21 mouse cellular contexts compared by ENCODE assay signal in the genomic region with DNA sequence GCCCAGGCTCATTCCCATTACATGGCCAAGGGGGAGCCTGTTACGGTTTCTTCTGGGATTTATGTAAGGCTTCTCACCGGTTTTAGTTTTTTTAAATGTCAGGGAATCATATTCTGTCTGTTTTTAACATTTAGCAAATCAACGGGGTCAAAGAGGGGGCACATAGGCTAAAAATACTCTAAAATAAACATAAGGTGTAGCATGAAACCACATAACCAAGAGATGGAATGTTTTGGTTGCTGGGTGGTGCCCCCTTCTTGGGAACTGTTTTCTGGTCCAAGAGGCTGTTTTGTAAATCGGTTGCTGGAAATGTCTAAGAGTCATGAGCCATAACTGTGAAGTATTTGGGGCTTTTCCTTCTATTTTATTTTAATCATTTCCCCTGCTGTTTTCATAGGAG. TPM values are rescaled to one million over a fixed set of nuclear protein-coding genes. Genes with fewer than 3 reads are reported as not detected.
A peak's percentile ranks its signal among the peaks of the same experiment; 100 is the strongest.
DNase-seq lines count a peak whose midpoint lies in the region; ATAC-seq and TF ChIP-seq lines count a peak whose summit lies in the region.
"Had no signal": no experiment of that assay in that cellular context is flagged by ENCODE, and none has a peak within 500 bp of the region (broad histone marks: within the 10 kb centered on the region; RNA-seq: fewer than 3 reads in every experiment).

No protein-coding gene starts in this region.

- peak; percentile 44; the same call in 1 of the 2 replicates for ATAC-seq in lung, postnatal 0 days
- no peak for ATAC-seq in midbrain, embryonic 14.5 days (ENCODE audit: low FRiP score, low TSS enrichment)
- ATAC-seq: activated CD4-positive, CD25-positive, alpha-beta regulatory T cell, adult 4 months had no signal

- H3K27me3 ChIP-seq in lung, postnatal 0 days (replicated peaks; ENCODE audit: insufficient read depth, low read length): no peaks in the 10 kb centered on the region
- no peaks in the 10 kb centered on the region for H3K27me3 ChIP-seq in midbrain, embryonic 14.5 days (ENCODE audit: control insufficient read depth, insufficient read depth, low read length)
- H3K27me3 ChIP-seq: heart, embryonic 12.5 days; hindbrain, embryonic 12.5 days had no signal

- TF ChIP-seq CTCF in layer of hippocampus, adult 2 months (conservative IDR thresholded peaks at IDR 0.05): no peak
- TF ChIP-seq CTCF in lung, postnatal 0 days (IDR thresholded peaks at IDR 0.05): no peak

- no peak overlapping the region for H3K9ac ChIP-seq in lung, postnatal 0 days (replicated peaks; ENCODE audit: low read depth)
- H3K9ac ChIP-seq in midbrain, embryonic 14.5 days (replicated peaks; ENCODE audit: low read length): no peak overlapping the region
- H3K9ac ChIP-seq: heart, embryonic 12.5 days; hindbrain, embryonic 12.5 days had no signal

- TF ChIP-seq EP300 in lung, postnatal 0 days (IDR thresholded peaks at IDR 0.05): 0 out of 2 replicates have a peak, but pooled peaks have one; percentile 12

- DNase-seq in layer of hippocampus, adult 2 months (ENCODE audit: low spot score in 2 of 2): no peak
- no peak for DNase-seq in layer of hippocampus, adult 18-20 months (ENCODE audit: low spot score in 2 of 2)
- DNase-seq in lung, postnatal 0 days (ENCODE audit: low spot score): peak; percentile 41
- DNase-seq in lung, postnatal 10 days: no peak
- DNase-seq in fibroblast of lung, adult 2 months (ENCODE audit: low read depth): peak; percentile 93
- peak; percentile 54 for DNase-seq in lung, postnatal 36 days
- no peak for DNase-seq in midbrain, embryonic 14.5 days
- DNase-seq: adrenal gland, postnatal 10 days; cerebellum, adult 9-10 months; heart, adult 11 months; heart, postnatal 14 days; layer of hippocampus, postnatal 36 days; right cerebral cortex, postnatal 4 days; thymus, postnatal 25 days had no signal

- H3K27ac ChIP-seq in layer of hippocampus, adult 2 months: peak overlapping the region; percentile 90
- peak overlapping the region; percentile 32; the same call in 1 of the 2 replicates for H3K27ac ChIP-seq in lung, postnatal 0 days (ENCODE audit: low read length)
- H3K27ac ChIP-seq in midbrain, embryonic 14.5 days (replicated peaks; ENCODE audit: low read depth, low read length): no peak overlapping the region
- H3K27ac ChIP-seq: hindbrain, embryonic 12.5 days had no signal

- no peaks in the 10 kb centered on the region for H3K4me1 ChIP-seq in lung, postnatal 0 days (ENCODE audit: insufficient read depth, low read depth, low read length)
- peaks cover 16% of the 10 kb centered on the region for H3K4me1 ChIP-seq in midbrain, embryonic 14.5 days (ENCODE audit: control insufficient read depth, insufficient read depth, low read length)
- H3K4me1 ChIP-seq: heart, embryonic 12.5 days had no signal

- H3K36me3 ChIP-seq in lung, postnatal 0 days (ENCODE audit: insufficient read depth, low read length): peaks cover 31% of the 10 kb centered on the region; the same call in 1 of the 2 replicates
- H3K36me3 ChIP-seq in midbrain, embryonic 14.5 days (ENCODE audit: control insufficient read depth, insufficient read depth, low read length): peaks cover 4% of the 10 kb centered on the region; the same call in 1 of the 2 replicates

- 42% methylated on average over 4 of the region's 4 CpGs for WGBS in lung, postnatal 0 days
- 95% methylated on average over 4 of the region's 4 CpGs for WGBS in midbrain, embryonic 14.5 days

- no peaks in the 10 kb centered on the region for H3K9me3 ChIP-seq in lung, postnatal 0 days (ENCODE audit: low read length)
- H3K9me3 ChIP-seq in midbrain, embryonic 14.5 days (ENCODE audit: control insufficient read depth, low read length): no peaks in the 10 kb centered on the region
- H3K9me3 ChIP-seq: heart, embryonic 12.5 days; hindbrain, embryonic 12.5 days had no signal

- H3K4me3 ChIP-seq in layer of hippocampus, adult 2 months: no peak overlapping the region
- H3K4me3 ChIP-seq in lung, postnatal 0 days (ENCODE audit: low read depth, low read length): no peak overlapping the region
- no peak overlapping the region for H3K4me3 ChIP-seq in midbrain, embryonic 14.5 days (replicated peaks; ENCODE audit: low read depth, low read length)
- H3K4me3 ChIP-seq: heart, embryonic 12.5 days; hindbrain, embryonic 12.5 days had no signal

- H3K4me2 ChIP-seq in lung, postnatal 0 days (replicated peaks; ENCODE audit: low read depth, low read length): no peak overlapping the region
- no peak overlapping the region for H3K4me2 ChIP-seq in midbrain, embryonic 14.5 days (ENCODE audit: low read length)
- H3K4me2 ChIP-seq: heart, embryonic 12.5 days; hindbrain, embryonic 12.5 days had no signal

RNA-seq across cellular contexts. Expression of a gene that starts 52.0 kb away (rescaled TPM):
- total RNA-seq in layer of hippocampus, adult 2 months (2021): not detected
- not detected for total RNA-seq in layer of hippocampus, adult 18-20 months (2021)
- not detected in 2 replicates for polyA plus RNA-seq in lung, postnatal 0 days (2015; fragmentation: Nextera tagmentation; extraction: Ambion mirVana)
- polyA plus RNA-seq in midbrain, embryonic 14.5 days (2014; fragmentation: Nextera tagmentation; extraction: Ambion mirVana): not detected in 2 replicates
- total RNA-seq: adrenal gland, postnatal 10 days; gastrocnemius, adult 8-10 months; layer of hippocampus, postnatal 36 days; left cerebral cortex, postnatal 25 days had no signal
- polyA plus RNA-seq: activated CD4-positive, CD25-positive, alpha-beta regulatory T cell, adult 4 months; embryonic facial prominence, embryonic 11.5 days; heart, embryonic 12.5 days; hindbrain, embryonic 12.5 days; large intestine, adult 2 months had no signal

Comparison
In these comparisons a context has a peak if more than half of its experiments do, and no peak if none do; other contexts are left out.
1. DNase-seq: peak in lung, postnatal 0 days (single experiment), fibroblast of lung, adult 2 months (single experiment) and lung, postnatal 36 days (single experiment); none in layer of hippocampus, adult 2 months (0 of 2), layer of hippocampus, adult 18-20 months (0 of 2), lung, postnatal 10 days (single experiment) and midbrain, embryonic 14.5 days (single experiment).